Mouse (Mus musculus): ENCODE data around the gene Iqschfp.

- no peak for TF ChIP-seq CTCF (IDR thresholded peaks at IDR 0.05; ENCODE audit: low read depth)
- TF ChIP-seq EP300 (IDR thresholded peaks at IDR 0.05; ENCODE audit: low read depth): no peak
These were observed 624.5 kb downstream of the Iqschfp start for GRCm38 (mm10) chr3:68516393-68517081.
